ENCODE assay signal across 10 mouse cellular contexts in genomic region chr7:122242260-122242659, GRCm38 (mm10). TPM values are rescaled to one million over a fixed set of nuclear protein-coding genes. Genes with fewer than 3 reads are reported as not detected.
DNase-seq lines count a peak whose midpoint lies in the region; ATAC-seq and TF ChIP-seq lines count a peak whose summit lies in the region.
"Had no signal": no experiment of that assay in that cellular context is flagged by ENCODE, and none has a peak within 500 bp of the region (broad histone marks: within the 10 kb centered on the region; RNA-seq: fewer than 3 reads in every experiment).

No protein-coding gene starts in this region.

- no peaks in the 10 kb centered on the region for H3K27me3 ChIP-seq in midbrain, embryonic 13.5 days
- H3K27me3 ChIP-seq in midbrain, embryonic 10.5 days (ENCODE audit: low read depth, poor library complexity, severe bottlenecking), result no peaks in the 10 kb centered on the region
- no peaks in the 10 kb centered on the region for H3K27me3 ChIP-seq in cerebellum, adult 2 months (ENCODE audit: control insufficient read depth, insufficient read depth, low read length)
- no peaks in the 10 kb centered on the region for H3K27me3 ChIP-seq in limb, embryonic 14.5 days (ENCODE audit: control insufficient read depth, insufficient read depth, low read length)
- H3K27me3 ChIP-seq: neural tube, embryonic 12.5 days had no signal

- H3K9ac ChIP-seq in midbrain, embryonic 13.5 days (replicated peaks), result no peak overlapping the region
- H3K9ac ChIP-seq in limb, embryonic 14.5 days (ENCODE audit: low read depth, low read length, severe bottlenecking), result no peak overlapping the region
- H3K9ac ChIP-seq: neural tube, embryonic 12.5 days had no signal

- no peak overlapping the region for H3K4me3 ChIP-seq in midbrain, embryonic 13.5 days (replicated peaks)
- no peak overlapping the region for H3K4me3 ChIP-seq in midbrain, embryonic 10.5 days
- no peak overlapping the region for H3K4me3 ChIP-seq in cerebellum, adult 2 months (replicated peaks; ENCODE audit: insufficient read depth, low read depth, low read length)
- no peak overlapping the region for H3K4me3 ChIP-seq in limb, embryonic 14.5 days (replicated peaks; ENCODE audit: low read length)
- H3K4me3 ChIP-seq: neural tube, embryonic 12.5 days had no signal

- no peaks in the 10 kb centered on the region for H3K36me3 ChIP-seq in midbrain, embryonic 13.5 days
- no peaks in the 10 kb centered on the region for H3K36me3 ChIP-seq in midbrain, embryonic 10.5 days
- no peaks in the 10 kb centered on the region for H3K36me3 ChIP-seq in limb, embryonic 14.5 days (ENCODE audit: control insufficient read depth, insufficient read depth, low read length)
- H3K36me3 ChIP-seq: neural tube, embryonic 12.5 days had no signal

- no peaks in the 10 kb centered on the region for H3K9me3 ChIP-seq in midbrain, embryonic 13.5 days
- H3K9me3 ChIP-seq in midbrain, embryonic 10.5 days (replicated peaks), result no peaks in the 10 kb centered on the region
- H3K9me3 ChIP-seq in limb, embryonic 14.5 days (ENCODE audit: control insufficient read depth, low read length), result no peaks in the 10 kb centered on the region
- H3K9me3 ChIP-seq: neural tube, embryonic 12.5 days had no signal

- WGBS in midbrain, embryonic 13.5 days, result 58% methylated on average over 1 of the region's 1 CpGs
- WGBS in midbrain, embryonic 10.5 days, result 54% methylated on average over 1 of the region's 1 CpGs
- 45% methylated on average over 1 of the region's 1 CpGs for WGBS in cerebellum, adult 2 months
- WGBS in limb, embryonic 14.5 days, result 48% methylated on average over 1 of the region's 1 CpGs

- ATAC-seq in cerebellum, adult (ENCODE audit: insufficient number of reproducible peaks, low FRiP score, low TSS enrichment), result no peak
- 0 out of 2 replicates have a peak, but pooled peaks have one; percentile 56 for ATAC-seq in midbrain, embryonic 13.5 days
- no peak for ATAC-seq in limb, embryonic 14.5 days (ENCODE audit: low FRiP score, low read depth)

- DNase-seq in cerebellum, adult 11 months, result peak; percentile 25
- DNase-seq in midbrain, embryonic 10.5 days (ENCODE audit: low spot score), result no peak
- peak; percentile 37 to 50 for DNase-seq in cerebellum, adult 2 months
- peak; percentile 7 to 48 for DNase-seq in heart, postnatal 14 days
- DNase-seq in limb, embryonic 14.5 days (ENCODE audit: low spot score), result peak; percentile 13
- DNase-seq in thymus, postnatal 0 days (ENCODE audit: low spot score), result peak; percentile 81

- no peak for TF ChIP-seq POLR2A in cerebellum, adult 2 months (IDR thresholded peaks at IDR 0.05; ENCODE audit: borderline replicate concordance, insufficient read depth, low read length)
- no peak for TF ChIP-seq POLR2A in limb, embryonic 14.5 days (IDR thresholded peaks at IDR 0.05; ENCODE audit: borderline replicate concordance, extremely low read depth, insufficient read depth, insufficient read length)

- H3K4me2 ChIP-seq in midbrain, embryonic 13.5 days (replicated peaks), result no peak overlapping the region
- no peak overlapping the region for H3K4me2 ChIP-seq in limb, embryonic 14.5 days (replicated peaks; ENCODE audit: low read depth, low read length, severe bottlenecking)
- H3K4me2 ChIP-seq: neural tube, embryonic 12.5 days had no signal

- TF ChIP-seq CTCF in cerebellum, adult 2 months (IDR thresholded peaks at IDR 0.05; ENCODE audit: borderline replicate concordance, insufficient read depth, low read depth, low read length), result peak; percentile 49; the same call in 1 of the 2 replicates

- intact Hi-C loops in heart, postnatal 14 days (cut with DNase I), result no loop called here

- 0 out of 2 replicates have a peak, but pooled peaks cover 4% of the 10 kb centered on the region for H3K4me1 ChIP-seq in midbrain, embryonic 13.5 days (replicated peaks)
- peaks cover 5% of the 10 kb centered on the region for H3K4me1 ChIP-seq in midbrain, embryonic 10.5 days
- H3K4me1 ChIP-seq in cerebellum, adult 2 months (ENCODE audit: control insufficient read depth, insufficient read depth, low read length), result no peaks in the 10 kb centered on the region
- H3K4me1 ChIP-seq in limb, embryonic 14.5 days (ENCODE audit: control insufficient read depth, insufficient read depth, low read length), result no peaks in the 10 kb centered on the region
- H3K4me1 ChIP-seq: neural tube, embryonic 12.5 days had no signal

- no peak overlapping the region for H3K27ac ChIP-seq in midbrain, embryonic 13.5 days
- H3K27ac ChIP-seq in midbrain, embryonic 10.5 days (replicated peaks), result no peak overlapping the region
- no peak overlapping the region for H3K27ac ChIP-seq in cerebellum, adult 2 months (ENCODE audit: insufficient read depth, low read length)
- H3K27ac ChIP-seq in limb, embryonic 14.5 days (replicated peaks; ENCODE audit: low read depth, low read length), result no peak overlapping the region
- H3K27ac ChIP-seq: neural tube, embryonic 12.5 days had no signal

RNA-seq across cellular contexts. Expression of gene Chp2, which starts 23.0 kb away (rescaled TPM):
- 1.2 and 1.5 TPM in 2 replicates for polyA plus RNA-seq in midbrain, embryonic 13.5 days (2015; fragmentation: Nextera tagmentation; extraction: Ambion mirVana)
- polyA plus RNA-seq in midbrain, embryonic 10.5 days (2016; fragmentation: Nextera tagmentation; extraction: Ambion mirVana), result 0.21 TPM in 1 of 2 replicates, not detected in the other
- 0.29 and 0.46 TPM in 2 replicates for polyA plus RNA-seq in cerebellum, adult 2 months (2012; rRNA removed)
- total RNA-seq in heart, postnatal 14 days (2021), result 1 to 10 TPM; 2.0 to 3.3 TPM
- polyA plus RNA-seq in limb, embryonic 14.5 days (2012; rRNA removed), result 0.15 and 0.18 TPM in 2 replicates
- polyA plus RNA-seq in limb, embryonic 14.5 days (2014; fragmentation: Nextera tagmentation; extraction: Ambion mirVana), result 0.18 and 0.45 TPM in 2 replicates
- 0.64 and 0.75 TPM in 2 replicates for polyA plus RNA-seq in thymus, postnatal 0 days (2015; fragmentation: Nextera tagmentation; extraction: Ambion mirVana)

RNA-seq across cellular contexts. Expression of gene Prkcb, which starts 46.3 kb away (rescaled TPM):
- 44.8 and 46.4 TPM in 2 replicates for polyA plus RNA-seq in midbrain, embryonic 13.5 days (2015; fragmentation: Nextera tagmentation; extraction: Ambion mirVana)
- 5.7 and 9.7 TPM in 2 replicates for polyA plus RNA-seq in midbrain, embryonic 10.5 days (2016; fragmentation: Nextera tagmentation; extraction: Ambion mirVana)
- 311 and 324 TPM in 2 replicates for polyA plus RNA-seq in cerebellum, adult 2 months (2012; rRNA removed)
- 1 to 10 TPM; 4.0 to 9.8 TPM for total RNA-seq in heart, postnatal 14 days (2021)
- polyA plus RNA-seq in limb, embryonic 14.5 days (2012; rRNA removed), result 6.2 and 6.3 TPM in 2 replicates
- 9.0 and 10.3 TPM in 2 replicates for polyA plus RNA-seq in limb, embryonic 14.5 days (2014; fragmentation: Nextera tagmentation; extraction: Ambion mirVana)
- polyA plus RNA-seq in thymus, postnatal 0 days (2015; fragmentation: Nextera tagmentation; extraction: Ambion mirVana), result 151 and 206 TPM in 2 replicates

RNA-seq across cellular contexts. Expression of gene Ern2, which starts 56.3 kb away (rescaled TPM):
- 0.78 and 1.1 TPM in 2 replicates for polyA plus RNA-seq in midbrain, embryonic 13.5 days (2015; fragmentation: Nextera tagmentation; extraction: Ambion mirVana)
- 0.11 TPM in 1 of 2 replicates, not detected in the other for polyA plus RNA-seq in midbrain, embryonic 10.5 days (2016; fragmentation: Nextera tagmentation; extraction: Ambion mirVana)
- polyA plus RNA-seq in cerebellum, adult 2 months (2012; rRNA removed), result 0.11 and 0.21 TPM in 2 replicates
- not detected for total RNA-seq in heart, postnatal 14 days (2021)
- polyA plus RNA-seq in limb, embryonic 14.5 days (2012; rRNA removed), result 0.05 TPM in 1 of 2 replicates, not detected in the other
- not detected in 2 replicates for polyA plus RNA-seq in limb, embryonic 14.5 days (2014; fragmentation: Nextera tagmentation; extraction: Ambion mirVana)
- polyA plus RNA-seq in thymus, postnatal 0 days (2015; fragmentation: Nextera tagmentation; extraction: Ambion mirVana), result 0.08 and 0.10 TPM in 2 replicates
- polyA plus RNA-seq: heart, embryonic 14.5 days had no signal
